Mouse (Mus musculus) E14TG2a.4 (cell line): ENCODE measurements around the gene Trim47.

ENCODE experiments used
- CTCF ChIP-seq: conservative IDR thresholded peaks from 2 replicates; pipeline ENCODE4 v1.5.1; 2014; ENCODE audit warnings: low read length
- NANOG ChIP-seq: IDR thresholded peaks from 2 replicates; pipeline ENCODE4 v1.6.1; 2014; ENCODE audit warnings: borderline replicate concordance, low read length, mixed read lengths
- POU5F1 ChIP-seq: IDR thresholded peaks from 2 replicates; pipeline ENCODE4 v1.6.1; 2014; ENCODE audit warnings: low read length, borderline replicate concordance

- TF ChIP-seq CTCF = no peak
- TF ChIP-seq NANOG = no peak
- TF ChIP-seq POU5F1 = no peak
Observed at GRCm38 (mm10) chr11:116161312-116161711, 34.3 kb upstream of the Trim47 start.
